Mouse (Mus musculus) 3T3-L1 (cell line): Measurements from ENCODE around the gene Aebp2.

Source experiments
- DNase-seq: peaks from one replicate; pipeline ENCODE4 v3.0.0-alpha.2; 2015; ENCODE audit warnings: low read depth, low spot score

Gene Aebp2

GRCm38 (mm10) chr6:140651923-140652322 is 29.5 kb downstream of the Aebp2 start:
- no peak for DNase-seq

- DNase-seq, result no peak
Observed at GRCm38 (mm10) chr6:140655451-140655850, 33.0 kb downstream of the Aebp2 start.

GRCm38 (mm10) chr6:140656991-140657390 is 34.5 kb downstream of the Aebp2 start:
- DNase-seq, result no peak

- DNase-seq, result no peak
Observed at GRCm38 (mm10) chr6:140657920-140658522, 35.6 kb downstream of the Aebp2 start.

- no peak for DNase-seq
Observed at GRCm38 (mm10) chr6:140661111-140661510, 38.6 kb downstream of the Aebp2 start.

GRCm38 (mm10) chr6:140661777-140662176 is 39.3 kb downstream of the Aebp2 start:
- DNase-seq, result no peak

GRCm38 (mm10) chr6:140662290-140662689 is 39.8 kb downstream of the Aebp2 start:
- DNase-seq, result no peak

- DNase-seq, result peak; percentile 47
Observed at GRCm38 (mm10) chr6:140662697-140663096, 40.2 kb downstream of the Aebp2 start.

- DNase-seq, result no peak
Observed at GRCm38 (mm10) chr6:140664611-140665010, 42.1 kb downstream of the Aebp2 start.

GRCm38 (mm10) chr6:140666486-140667240 is 44.2 kb downstream of the Aebp2 start:
- DNase-seq, result no peak

GRCm38 (mm10) chr6:140667289-140667906 is 44.9 kb downstream of the Aebp2 start:
- DNase-seq, result no peak

- DNase-seq, result no peak
Observed at GRCm38 (mm10) chr6:140674414-140674813, 52.0 kb downstream of the Aebp2 start.

GRCm38 (mm10) chr6:140676094-140676493 is 53.6 kb downstream of the Aebp2 start:
- no peak for DNase-seq

GRCm38 (mm10) chr6:140677041-140677440 is 54.6 kb downstream of the Aebp2 start:
- DNase-seq, result no peak

GRCm38 (mm10) chr6:140677960-140678359 is 55.5 kb downstream of the Aebp2 start:
- no peak for DNase-seq

GRCm38 (mm10) chr6:140678658-140679271 is 56.3 kb downstream of the Aebp2 start:
- peak; percentile 56 for DNase-seq

GRCm38 (mm10) chr6:140680713-140681112 is 58.2 kb downstream of the Aebp2 start:
- no peak for DNase-seq

- DNase-seq, result no peak
Observed at GRCm38 (mm10) chr6:140682829-140683228, 60.4 kb downstream of the Aebp2 start.

- no peak for DNase-seq
Observed at GRCm38 (mm10) chr6:140684403-140684802, 61.9 kb downstream of the Aebp2 start.

- DNase-seq, result no peak
Observed at GRCm38 (mm10) chr6:140689617-140690404, 67.3 kb downstream of the Aebp2 start.

- DNase-seq, result no peak
Observed at GRCm38 (mm10) chr6:140692160-140692559, 69.7 kb downstream of the Aebp2 start.
